Mouse (Mus musculus) telencephalon, adult 2 months (tissue): ENCODE data around the gene Fbxl15.

Experiments
- DNase-seq: peaks from one replicate; pipeline ENCODE4 v3.0.0-alpha.2; 2011; ENCODE audit warnings: low read depth, low spot score

The Fbxl15 gene

DNA sequence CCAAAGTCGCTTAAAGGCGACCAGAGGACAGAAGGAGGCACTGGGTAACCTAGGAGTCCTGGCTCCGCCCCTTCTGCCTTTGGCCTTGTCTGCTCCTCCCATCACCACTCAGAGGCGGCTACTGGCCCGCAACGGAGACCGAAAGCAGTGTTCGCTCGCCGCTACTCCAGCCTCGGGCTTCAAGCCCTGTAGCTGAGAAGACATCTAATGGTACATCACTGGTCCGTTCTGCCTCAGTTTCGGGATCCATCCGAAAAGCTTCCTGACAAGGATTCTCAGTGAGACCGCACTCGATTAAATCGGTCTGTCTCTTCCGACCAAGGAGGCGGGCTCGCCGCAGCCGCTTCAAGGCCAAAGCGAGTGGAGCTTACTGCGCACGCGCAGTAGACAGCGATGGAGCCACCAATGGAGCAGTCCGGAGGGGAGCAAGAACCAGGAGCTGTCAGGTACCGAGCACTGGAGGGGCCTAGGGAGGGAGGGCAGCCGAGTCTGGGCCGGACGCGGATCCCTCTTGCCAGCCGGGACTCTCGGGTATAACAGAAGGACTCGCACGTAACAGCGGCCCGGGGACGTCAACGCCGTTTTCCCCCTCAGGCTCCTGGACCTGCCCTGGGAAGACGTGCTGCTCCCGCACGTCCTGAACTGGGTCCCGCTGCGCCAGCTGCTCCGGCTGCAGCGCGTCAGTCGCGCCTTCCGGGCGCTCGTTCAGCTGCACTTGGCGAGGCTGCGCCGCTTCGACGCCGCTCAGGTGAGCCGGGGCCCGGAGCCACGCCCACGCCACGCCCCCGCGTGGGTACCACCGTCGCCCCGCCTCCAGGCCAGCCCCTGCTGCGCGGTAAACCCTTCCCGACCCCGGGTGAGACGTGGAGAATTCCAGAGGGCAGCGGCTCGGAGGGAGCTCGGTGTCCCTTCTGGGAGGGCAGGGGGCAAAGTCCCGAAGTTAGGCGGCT, at the start of gene Fbxl15:
Gene Fbxl15 (plus strand): TSS at position 104 of the 950 bp plus-strand sequence.
- peak; percentile 95 for DNase-seq

DNA sequence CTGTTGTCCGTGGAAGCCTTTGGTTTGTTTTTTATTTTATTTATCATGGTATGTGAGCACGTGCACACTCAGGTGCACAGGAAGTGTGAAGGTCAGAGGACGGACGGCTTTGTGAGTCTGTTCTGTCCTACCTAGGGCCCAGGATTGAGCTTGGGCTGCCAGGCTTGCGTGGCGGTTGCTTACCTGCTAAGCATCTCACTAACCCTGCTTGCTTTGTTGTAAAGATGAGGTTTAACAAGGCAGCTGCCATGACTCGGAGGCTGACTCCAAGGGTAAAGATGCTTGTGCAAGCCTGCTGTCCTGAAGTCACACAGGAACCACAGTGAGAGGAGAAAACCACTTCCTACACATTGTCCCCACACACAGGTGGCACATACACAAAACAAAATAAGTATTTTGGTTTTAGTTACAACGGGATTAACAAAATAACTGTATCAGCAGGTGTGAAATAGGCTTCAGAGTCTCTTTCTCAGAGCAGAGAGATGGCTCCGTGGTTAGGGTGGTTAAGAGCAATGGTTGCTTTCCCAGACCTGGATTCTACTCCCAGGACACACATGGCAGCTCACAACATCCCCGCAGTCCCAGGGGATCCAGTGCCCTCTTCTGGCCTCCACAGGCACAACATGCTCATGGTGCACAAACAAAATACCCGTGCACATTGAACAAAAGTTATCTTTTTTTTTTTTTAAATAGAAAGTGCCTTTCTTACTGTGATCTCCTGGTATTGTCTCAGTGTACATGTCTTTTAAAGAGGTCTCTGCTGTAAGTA, 45.7 kb upstream of the Fbxl15 start:
- DNase-seq: no peak

DNA sequence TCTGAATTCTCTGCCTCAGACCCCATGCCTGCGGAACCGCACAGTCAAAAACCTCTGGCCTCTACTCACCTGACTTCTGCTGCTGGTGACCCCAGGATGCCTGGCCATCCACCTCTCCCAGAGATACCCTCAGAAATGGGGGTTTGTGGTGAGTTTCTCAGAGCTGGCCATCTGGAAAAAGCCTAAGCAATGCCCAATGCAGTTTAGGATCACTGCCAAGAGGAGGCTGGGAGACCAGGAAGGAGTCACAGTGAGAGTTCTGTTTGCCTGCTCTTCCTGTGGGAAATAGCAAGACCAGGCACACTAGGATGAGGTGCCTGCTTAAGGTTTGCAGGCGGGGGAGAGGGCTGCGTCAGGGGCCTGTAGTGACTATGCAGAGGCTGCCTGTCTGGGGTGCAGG, 43.3 kb upstream of the Fbxl15 start:
- DNase-seq: no peak

DNA sequence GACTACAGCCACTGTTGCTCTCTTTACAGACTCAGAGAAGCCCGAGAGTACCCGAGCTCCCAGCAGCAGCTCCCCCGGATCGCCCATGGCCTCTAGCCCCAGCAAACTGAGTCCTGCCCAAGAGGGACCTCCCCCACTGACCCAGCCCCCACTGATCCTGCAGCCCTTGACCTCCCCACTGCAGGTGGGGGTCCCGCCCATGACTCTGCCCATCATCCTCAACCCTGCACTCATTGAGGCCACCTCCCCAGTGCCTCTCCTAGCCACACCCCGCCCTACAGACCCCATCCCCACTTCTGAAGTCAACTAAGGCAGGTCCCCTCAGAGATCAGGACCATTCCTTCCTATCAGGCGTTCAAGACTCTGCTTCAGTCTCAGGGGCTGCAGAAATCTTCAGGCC, 42.4 kb upstream of the Fbxl15 start:
- no peak for DNase-seq

DNA sequence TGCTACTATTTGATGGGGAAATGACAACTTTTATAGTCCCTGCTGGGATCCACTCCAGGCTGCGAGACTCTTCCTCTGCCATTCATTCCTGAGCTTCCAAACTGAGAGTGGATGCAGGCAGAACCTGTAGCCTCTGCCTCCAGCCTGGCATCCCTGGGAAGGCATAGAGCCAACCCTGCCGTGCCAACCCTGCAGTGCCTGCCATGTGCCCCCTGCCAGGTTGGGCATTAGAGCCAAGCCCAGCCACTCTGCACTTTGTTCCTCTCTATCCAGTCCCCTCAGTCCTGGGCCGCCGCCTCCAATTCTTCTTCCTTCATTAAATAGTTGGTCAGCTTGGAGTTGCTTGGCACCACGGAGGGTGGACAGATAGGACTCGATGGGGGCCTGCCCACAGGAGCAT, 41.9 kb upstream of the Fbxl15 start:
- DNase-seq: no peak

DNA sequence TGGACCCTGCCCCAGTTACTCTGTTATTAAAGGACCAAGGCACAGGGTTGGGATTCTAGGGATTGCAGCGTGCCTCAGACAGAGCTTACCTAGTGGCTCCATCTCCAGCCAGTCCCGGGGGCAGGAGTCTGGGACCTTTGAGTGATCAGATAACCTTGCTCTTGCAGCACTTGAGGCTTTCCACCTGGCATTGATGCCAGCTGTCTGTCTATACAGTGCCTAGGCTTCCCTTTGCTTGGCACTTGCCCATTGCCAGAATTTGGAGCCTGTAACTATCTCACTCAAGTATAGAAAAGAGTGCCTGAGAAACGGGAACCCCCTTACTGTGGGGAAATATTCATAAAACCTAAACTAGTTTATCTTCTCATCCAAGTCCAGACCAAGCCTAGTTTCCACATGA, 41.1 kb upstream of the Fbxl15 start:
- no peak for DNase-seq

DNA sequence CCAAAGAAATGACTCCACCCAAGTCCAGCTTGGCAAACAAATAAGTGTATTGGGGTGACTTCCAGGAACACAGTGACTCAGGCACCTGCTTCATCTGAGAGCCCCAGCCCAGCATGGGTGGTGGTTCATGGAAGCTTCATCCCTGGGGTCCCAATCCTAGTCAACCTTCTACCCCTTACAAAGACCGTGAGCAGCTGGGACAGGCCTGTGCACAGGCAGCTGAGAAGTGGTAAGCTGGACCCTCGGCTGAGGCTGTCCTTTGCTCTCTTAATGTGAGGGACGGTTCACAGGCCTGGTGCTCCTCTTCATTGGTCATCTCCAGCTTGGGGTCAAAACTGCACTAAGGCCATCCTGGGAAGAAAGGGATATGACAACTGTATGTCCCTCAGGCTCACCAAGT, 40.4 kb upstream of the Fbxl15 start:
- DNase-seq: no peak

DNA sequence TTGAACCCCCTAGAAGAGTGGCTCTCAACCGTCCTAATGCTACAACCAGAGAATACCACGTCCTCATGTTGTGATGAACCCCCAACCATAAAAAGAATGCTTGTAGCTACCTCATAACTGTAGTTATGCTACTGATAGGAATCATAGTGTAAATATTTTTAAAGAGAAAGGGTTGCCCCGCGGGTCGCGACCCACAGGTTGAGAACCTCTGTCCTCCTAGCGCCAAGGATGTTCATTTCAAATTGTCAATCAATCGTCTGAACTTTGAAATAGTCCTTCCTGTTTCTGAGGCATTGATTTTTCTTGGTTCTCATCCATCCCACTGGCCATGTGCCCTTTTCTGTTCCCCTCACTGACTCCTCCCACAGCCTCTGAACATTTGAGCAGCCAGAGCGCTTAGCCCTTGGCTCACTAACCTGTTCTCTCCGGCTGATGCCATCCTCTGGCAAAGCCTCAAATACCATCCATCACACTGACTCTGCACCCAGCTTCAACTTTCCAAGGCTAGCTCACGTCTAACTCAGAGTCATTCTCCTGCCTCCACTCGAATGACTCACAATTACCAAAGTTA, 37.4 kb upstream of the Fbxl15 start:
- DNase-seq: no peak

DNA sequence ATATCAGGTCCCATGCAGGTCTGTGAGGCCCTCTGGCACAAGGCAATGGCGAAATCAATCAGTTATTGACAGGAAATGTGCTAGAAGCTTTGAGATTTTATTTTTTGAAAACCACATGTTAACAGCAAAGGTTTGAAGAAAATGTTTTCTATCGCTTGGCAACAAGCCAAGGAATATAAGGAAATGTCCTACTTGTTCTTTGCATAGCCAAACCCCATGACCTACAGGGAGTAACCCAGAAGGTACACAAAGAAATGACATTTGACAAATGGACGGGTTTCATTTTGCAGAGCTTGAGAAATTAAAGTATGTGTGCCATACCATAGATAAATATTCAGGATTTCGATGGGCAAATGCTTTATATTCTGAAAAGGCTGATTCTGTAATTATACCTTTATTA, 31.0 kb upstream of the Fbxl15 start:
- no peak for DNase-seq

DNA sequence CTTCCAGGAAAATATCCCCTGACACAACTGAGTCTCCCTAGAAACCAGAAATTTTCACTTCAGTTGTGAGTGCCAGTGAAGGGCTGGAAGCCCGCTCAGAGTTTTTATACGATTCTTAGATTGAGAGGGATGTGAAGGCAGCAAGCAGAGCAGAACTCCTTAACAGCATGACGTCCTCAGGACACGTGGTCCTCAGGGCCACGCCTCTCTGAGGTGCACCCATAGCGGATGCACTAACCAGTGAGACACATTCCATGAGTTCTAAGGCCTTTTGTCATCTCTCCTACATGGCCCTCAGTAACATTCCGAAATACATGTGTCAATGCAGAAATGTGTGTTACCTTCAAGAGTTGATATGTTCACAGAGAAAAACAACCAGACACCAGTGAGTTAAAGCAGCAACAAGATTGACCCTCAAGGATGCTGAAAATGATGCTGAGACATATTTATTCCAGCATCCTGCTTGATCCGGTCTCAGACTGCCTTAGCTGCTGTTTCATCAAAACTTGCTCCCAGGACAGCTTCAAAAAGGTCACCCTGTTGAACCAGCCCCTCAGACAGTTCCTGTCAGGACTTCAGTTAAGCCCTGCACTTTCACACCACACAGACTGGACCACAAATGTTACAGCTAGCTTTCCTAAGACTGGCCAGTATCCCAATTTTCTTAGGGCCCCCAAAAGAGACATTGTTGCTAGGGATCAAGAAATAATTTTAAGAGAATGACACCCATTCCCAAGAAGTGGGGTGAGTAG, 27.5 kb upstream of the Fbxl15 start:
- no peak for DNase-seq

DNA sequence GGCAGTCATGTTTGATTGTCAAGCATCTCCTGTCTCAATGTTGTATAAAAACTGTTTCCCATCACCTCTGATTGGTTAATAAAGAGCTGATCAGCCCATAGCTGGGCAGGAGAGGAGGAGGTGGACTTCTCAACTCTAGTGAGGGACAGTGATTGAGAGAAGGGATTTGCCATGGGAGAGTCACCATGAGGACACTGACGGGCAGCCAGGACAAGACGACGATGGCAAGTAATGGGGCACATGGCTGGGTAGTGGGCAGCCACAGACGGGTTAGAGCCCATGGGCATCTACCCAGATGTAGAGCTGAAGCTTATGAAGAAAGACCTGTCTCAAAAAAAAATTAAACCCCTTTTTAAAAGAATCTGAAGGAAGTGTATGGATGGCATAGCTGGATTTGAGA, 25.4 kb upstream of the Fbxl15 start:
- DNase-seq: no peak

DNA sequence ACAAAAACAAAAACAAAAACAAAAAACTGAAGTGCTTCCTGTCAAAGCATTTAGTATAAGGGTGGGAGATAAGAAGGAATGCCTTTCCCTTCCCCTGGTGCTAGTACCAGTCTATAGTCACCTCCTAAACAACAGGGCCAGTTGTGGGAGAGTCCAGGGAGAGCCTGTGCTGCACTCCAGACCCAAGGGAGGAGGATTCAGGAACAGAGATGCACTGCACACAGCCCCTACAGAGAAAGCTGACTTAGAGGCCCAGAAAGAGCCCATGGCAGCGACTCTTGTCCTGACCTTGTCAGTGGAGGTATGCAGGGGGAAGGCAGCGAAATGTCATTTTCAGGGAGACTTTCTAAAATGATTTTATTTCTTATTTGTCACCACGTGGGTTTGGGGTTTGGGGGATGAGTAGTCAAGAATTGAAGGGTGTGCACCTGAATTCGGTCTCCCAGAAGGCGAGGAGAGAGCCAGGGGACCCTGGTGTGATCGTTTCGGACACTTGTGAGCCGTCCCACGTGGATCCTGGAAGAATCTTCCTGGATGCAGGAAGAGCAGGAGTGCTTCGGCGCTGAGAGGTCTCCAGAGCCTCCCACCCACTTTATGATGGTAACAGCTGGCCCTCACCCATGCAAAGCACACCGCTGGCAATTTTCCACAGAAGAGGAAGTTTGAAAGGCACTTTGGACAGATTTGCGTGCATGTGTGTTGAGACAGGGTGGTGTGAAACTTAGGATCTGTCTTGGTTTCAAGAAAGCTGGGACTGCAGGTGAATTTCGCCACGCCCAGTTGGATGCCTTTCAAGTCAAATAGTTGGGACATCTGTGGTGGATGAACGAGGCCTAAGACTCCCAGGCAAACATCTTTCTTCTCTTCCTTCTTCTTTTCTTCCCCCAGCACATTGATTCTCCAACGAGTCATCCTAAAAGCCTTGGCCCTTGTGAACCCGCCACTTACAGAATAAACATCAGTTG, 24.5 kb upstream of the Fbxl15 start:
- no peak for DNase-seq

DNA sequence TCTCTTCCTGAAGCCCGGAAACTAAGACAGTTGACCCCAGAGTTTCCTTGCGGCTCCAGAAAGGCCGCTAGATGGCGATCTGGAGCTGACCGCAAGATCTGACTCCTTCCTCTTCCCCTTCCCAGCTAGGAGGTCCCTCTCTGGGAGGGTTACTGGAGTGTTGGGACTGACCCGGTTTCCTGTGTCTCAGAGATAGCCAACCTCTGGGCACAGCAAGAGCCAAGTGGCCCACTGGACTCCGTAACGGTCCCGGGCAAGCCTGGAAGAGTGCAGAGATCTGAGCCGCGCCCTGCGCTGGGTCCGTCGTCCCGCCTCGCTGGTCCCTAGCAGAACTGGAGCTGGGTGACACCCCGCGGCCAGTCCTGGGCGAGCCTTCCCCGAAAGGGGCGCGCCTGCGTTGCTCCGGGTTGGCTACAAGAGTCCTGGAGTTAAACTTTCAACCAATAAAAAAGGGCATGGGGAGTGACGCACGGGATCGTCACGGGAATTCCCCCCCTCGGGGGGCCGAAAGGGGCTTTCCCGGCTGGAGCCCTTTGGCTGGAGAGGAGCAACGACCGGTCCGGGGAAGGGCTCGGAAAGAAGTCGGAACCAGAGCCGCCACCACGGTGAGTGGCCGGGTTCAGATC, 23.7 kb upstream of the Fbxl15 start, which contains the start of gene Nfkb2:
Gene Nfkb2 (plus strand): TSS at position 105 of the 626 bp plus-strand sequence.
- no peak for DNase-seq

DNA sequence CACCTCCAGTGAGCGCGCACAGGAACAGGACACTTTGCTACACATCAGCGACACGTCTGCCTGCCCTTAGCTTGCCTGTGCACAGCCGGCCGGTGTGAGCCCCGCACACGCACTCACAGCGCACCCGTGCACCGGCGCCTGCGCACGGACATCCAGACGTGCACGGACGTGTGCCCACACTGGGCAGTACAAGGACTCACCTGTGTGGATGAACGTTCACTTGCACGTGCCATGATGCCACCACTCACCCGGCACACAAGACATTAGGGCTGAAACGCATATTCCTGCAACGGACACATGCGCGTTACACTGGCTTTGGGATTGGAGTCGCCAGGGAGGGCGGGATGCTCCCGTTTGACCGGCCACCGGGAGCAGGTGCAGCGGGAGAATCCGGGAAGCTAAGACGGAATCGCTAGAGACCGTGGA, 23.1 kb upstream of the Fbxl15 start:
- DNase-seq: no peak

DNA sequence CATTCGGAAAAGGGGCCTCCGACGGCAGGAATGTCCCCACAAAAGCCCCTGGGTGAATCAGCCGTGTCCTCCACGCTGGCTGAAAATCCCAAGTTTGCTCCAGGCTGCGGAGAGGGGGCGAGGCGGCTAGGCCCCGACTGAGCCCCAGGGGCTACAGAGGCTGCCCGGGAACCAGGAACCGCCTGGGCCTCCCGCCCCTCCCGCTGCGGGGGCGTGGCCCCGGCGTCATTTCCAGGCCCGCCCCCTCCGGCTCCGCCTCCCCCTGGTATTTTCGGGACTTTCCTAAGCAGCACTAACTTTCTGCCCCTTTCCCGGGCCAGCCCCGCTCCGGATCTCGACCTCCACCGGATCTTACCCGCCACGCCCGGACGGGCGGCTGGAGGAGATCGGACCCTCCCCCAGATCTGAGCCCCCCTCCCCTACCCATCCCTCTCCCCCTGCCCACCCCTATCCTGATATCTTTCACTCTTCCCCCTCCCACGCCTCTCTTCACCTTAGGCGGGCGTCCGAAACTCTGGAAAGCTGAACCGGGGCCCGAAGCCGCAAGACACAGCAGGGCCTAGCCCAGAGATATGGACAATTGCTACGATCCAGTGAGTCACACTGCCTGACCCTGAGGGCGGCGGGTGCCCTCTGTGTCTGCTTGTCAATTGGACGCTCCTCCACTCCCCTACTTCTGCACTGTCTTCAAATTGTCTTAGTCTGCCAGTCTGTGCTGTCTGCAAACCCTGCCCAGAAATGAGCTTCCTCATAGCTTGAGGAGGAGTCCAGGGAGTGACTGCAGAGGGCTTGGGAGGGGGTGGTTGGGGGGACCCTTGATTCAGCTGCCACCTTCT, 22.3 kb upstream of the Fbxl15 start:
- DNase-seq: no peak

DNA sequence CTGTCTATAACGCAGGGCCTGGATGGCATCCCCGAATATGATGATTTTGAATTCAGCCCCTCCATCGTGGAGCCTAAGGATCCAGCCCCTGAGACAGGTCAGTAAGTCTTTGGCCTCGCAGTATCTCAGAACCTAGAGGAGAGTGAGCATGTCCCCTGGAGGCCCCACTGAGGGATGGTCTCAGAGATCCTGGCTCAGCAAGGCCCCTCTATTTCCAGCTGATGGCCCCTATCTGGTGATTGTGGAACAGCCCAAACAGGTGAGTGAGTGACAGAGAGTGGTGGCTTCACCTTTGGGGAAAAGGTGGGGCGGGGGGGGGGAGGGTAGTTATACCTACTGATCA, 21.7 kb upstream of the Fbxl15 start:
- DNase-seq: no peak

DNA sequence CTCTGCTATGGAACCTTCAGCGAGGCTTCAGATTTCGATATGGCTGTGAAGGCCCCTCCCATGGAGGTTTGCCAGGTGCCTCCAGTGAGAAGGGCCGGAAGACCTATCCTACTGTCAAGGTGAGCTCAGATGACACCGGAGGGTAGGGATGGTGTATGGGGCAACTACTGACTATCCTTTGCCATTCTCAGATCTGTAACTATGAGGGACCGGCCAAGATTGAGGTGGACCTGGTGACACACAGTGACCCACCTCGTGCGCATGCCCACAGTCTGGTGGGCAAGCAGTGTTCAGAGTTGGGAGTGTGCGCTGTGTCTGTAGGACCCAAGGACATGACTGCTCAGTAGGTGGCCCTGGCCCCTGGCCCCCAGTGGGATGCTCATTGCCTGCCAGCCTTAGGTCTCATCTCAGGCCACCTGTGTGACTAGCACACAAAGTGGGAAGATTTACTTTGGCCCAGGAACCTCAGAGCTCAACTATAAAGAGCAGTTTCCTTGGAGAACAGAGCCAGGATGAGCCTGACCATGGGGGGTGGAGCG, 21.2 kb upstream of the Fbxl15 start:
- DNase-seq: no peak

DNA sequence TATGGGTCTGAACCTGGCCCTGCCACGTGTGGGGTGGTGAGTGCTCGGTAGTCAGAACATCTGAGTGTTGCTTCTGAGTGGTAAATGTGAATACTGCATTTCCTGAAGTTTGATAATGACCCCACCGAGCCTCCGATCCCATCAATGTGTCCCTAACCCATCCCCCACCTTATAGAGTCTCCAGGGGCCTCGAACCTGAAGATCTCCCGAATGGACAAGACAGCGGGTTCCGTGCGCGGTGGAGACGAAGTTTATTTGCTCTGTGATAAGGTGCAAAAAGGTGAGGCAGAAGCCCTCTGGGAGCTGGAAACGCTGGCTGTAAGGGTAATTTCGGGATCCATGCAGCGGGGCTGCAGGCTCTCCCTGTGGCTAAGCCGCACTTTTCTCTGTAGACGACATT, 20.2 kb upstream of the Fbxl15 start:
- DNase-seq: no peak

DNA sequence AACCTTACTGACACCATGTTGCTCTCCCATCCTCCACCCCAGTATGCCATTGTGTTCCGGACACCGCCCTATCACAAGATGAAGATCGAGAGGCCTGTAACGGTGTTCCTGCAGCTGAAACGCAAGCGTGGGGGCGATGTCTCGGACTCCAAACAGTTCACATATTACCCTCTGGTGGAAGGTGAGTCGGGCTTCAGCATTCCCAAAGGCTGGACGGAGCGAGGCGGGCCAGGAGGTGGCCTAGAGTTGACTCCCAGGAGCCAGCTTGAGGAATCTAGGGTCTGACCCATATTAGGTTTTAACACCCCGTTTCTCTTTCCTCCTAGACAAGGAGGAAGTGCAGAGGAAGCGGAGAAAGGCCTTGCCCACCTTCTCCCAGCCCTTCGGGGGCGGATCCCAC, 19.7 kb upstream of the Fbxl15 start:
- no peak for DNase-seq
